Mouse (Mus musculus): ENCODE data around the gene Myo18a. TPM values are rescaled to one million over a fixed set of nuclear protein-coding genes. Genes with fewer than 3 reads are reported as not detected.
A peak's percentile ranks its signal among the peaks of the same experiment; 100 is the strongest.

The Myo18a gene
- polyA plus RNA-seq, 1 experiment from 2014 or later: 44.1 TPM

DNA sequence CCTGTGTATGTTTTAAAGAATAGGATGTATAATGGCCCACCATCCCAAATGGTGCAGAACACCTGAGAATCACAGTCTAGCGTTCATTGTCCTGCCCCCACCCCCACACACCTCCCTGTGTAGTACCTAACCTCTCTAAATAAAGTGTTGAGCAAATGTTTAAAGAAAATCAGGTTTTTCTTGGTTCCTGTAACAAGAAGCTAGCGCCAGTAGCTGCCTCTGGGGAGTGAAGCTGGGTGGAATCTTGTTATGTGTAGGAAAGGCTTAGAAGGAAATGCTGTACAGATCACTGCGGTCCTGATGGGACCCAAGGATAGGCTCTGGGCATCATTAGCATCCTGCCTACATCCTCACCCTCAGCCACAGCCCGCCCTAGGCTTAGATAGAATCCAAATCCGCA lies 138.3 kb downstream of the Myo18a start:
- H3K9me3 ChIP-seq (ENCODE audit: control insufficient read depth, low read length): no peaks in the 10 kb centered on the region

GRCm38 (mm10) chr11:77901775-77902355 lies 138.8 kb downstream of the Myo18a start:
- Histone ChIP-seq H3K4me2 (ENCODE audit: low read depth, low read length) (no peak overlapping the region), H3K27ac (replicated peaks; ENCODE audit: low read depth, low read length) (no peak overlapping the region), H3K9ac (ENCODE audit: low read depth, low read length) (no peak overlapping the region), H3K4me1 (ENCODE audit: control insufficient read depth, insufficient read depth, low read length) (peaks cover 23% of the 10 kb centered on the region), H3K9me3 (ENCODE audit: control insufficient read depth, low read length) (no peaks in the 10 kb centered on the region), H3K27me3 (replicated peaks; ENCODE audit: control insufficient read depth, insufficient read depth, low read length) (peaks cover 17% of the 10 kb centered on the region; the same call in 1 of the 2 replicates), H3K36me3 (ENCODE audit: control insufficient read depth, insufficient read depth, low read length) (no peaks in the 10 kb centered on the region), H3K4me3 (ENCODE audit: low read depth, low read length) (no peak overlapping the region)
- ATAC-seq (ENCODE audit: low read depth) (no peak; the same call in 1 of the 2 replicates), DNase-seq (ENCODE audit: low spot score) (no peak)
- 43% methylated on average over 8 of the region's 8 CpGs for WGBS

More for the DNA sequence above, 138.3 kb downstream of the Myo18a start:
- Histone ChIP-seq H3K9ac (ENCODE audit: low read depth, low read length) (no peak overlapping the region), H3K27ac (replicated peaks; ENCODE audit: low read depth, low read length) (no peak overlapping the region), H3K36me3 (ENCODE audit: control insufficient read depth, insufficient read depth, low read length) (no peaks in the 10 kb centered on the region), H3K4me1 (ENCODE audit: control insufficient read depth, insufficient read depth, low read length) (peaks cover 26% of the 10 kb centered on the region), H3K4me3 (ENCODE audit: low read depth, low read length) (no peak overlapping the region), H3K27me3 (replicated peaks; ENCODE audit: control insufficient read depth, insufficient read depth, low read length) (peaks cover 22% of the 10 kb centered on the region), H3K4me2 (ENCODE audit: low read depth, low read length) (no peak overlapping the region)
- ATAC-seq (ENCODE audit: low read depth) (no peak), DNase-seq (ENCODE audit: low spot score) (peak; percentile 27)
- 51% methylated on average over 5 of the region's 5 CpGs for WGBS

- no peak for DNase-seq (ENCODE audit: low spot score)
- ATAC-seq (ENCODE audit: low read depth): no peak
- Histone ChIP-seq H3K4me2 (ENCODE audit: low read depth, low read length) (no peak overlapping the region), H3K27me3 (replicated peaks; ENCODE audit: control insufficient read depth, insufficient read depth, low read length) (no peaks in the 10 kb centered on the region), H3K27ac (replicated peaks; ENCODE audit: low read depth, low read length) (no peak overlapping the region), H3K36me3 (ENCODE audit: control insufficient read depth, insufficient read depth, low read length) (no peaks in the 10 kb centered on the region), H3K9me3 (ENCODE audit: control insufficient read depth, low read length) (no peaks in the 10 kb centered on the region), H3K4me1 (ENCODE audit: control insufficient read depth, insufficient read depth, low read length) (peaks cover 19% of the 10 kb centered on the region), H3K4me3 (ENCODE audit: low read depth, low read length) (no peak overlapping the region), H3K9ac (ENCODE audit: low read depth, low read length) (no peak overlapping the region)
- 15% methylated on average over 3 of the region's 3 CpGs for WGBS
Measured at GRCm38 (mm10) chr11:77903761-77904160, 140.7 kb downstream of the Myo18a start.

DNA sequence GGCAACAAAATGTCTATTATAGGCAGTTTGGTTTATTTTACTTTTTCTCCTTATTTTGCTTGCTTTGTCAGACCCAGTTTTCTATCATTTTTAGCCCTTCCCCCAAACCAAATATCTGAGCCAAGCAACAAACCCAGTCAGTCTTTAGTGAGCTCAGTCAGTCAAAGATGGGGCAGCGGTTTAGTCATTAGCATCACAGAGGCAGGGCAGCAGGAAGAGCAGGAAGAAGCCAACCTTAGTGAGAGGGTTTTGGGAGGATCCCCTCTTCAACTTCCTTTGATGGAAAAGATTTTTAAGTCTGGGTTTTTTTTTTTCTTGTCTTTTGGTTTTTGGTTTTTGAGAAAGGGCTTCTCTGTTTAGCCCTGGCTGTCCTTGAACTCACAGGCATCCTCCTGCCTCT lies 141.7 kb downstream of the Myo18a start:
- Histone ChIP-seq H3K4me1 (ENCODE audit: control insufficient read depth, insufficient read depth, low read length) (peaks cover 19% of the 10 kb centered on the region), H3K27ac (replicated peaks; ENCODE audit: low read depth, low read length) (no peak overlapping the region), H3K27me3 (replicated peaks; ENCODE audit: control insufficient read depth, insufficient read depth, low read length) (no peaks in the 10 kb centered on the region; the same call in 1 of the 2 replicates), H3K9me3 (ENCODE audit: control insufficient read depth, low read length) (no peaks in the 10 kb centered on the region), H3K36me3 (ENCODE audit: control insufficient read depth, insufficient read depth, low read length) (no peaks in the 10 kb centered on the region), H3K4me3 (ENCODE audit: low read depth, low read length) (no peak overlapping the region), H3K9ac (ENCODE audit: low read depth, low read length) (no peak overlapping the region), H3K4me2 (ENCODE audit: low read depth, low read length) (no peak overlapping the region)
- WGBS: 38% methylated on average over 1 of the region's 1 CpGs
- ATAC-seq (ENCODE audit: low read depth) (no peak), DNase-seq (ENCODE audit: low spot score) (no peak)

DNA sequence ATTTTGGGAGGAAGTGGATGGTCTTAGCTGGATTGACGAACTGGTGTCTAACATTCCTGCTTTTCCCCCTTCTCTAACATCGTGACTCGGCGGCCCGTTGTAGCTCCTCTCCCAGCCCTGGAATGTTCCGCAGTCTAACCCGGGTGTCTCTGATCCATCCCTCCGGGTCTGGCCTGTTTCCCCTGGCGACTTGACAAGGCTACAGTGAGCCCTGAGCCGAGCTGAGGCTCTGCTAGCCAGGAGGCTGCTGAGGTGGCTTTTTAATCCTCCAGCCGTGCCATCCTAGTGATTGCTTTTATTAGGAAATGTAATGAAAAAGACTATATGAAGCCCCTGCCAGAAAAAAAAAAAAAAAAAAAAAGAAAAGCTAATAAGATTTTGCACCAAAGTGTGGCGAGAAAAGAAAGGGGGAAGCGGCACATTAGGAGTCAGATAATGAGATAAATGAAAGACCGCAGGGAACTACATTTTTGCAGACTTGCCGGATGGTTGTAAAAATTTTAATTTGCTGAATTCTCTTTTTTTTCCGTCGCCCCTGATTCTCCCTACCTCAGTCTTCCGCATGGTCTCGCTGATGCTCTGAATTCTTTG lies 143.1 kb downstream of the Myo18a start:
- Histone ChIP-seq H3K36me3 (ENCODE audit: control insufficient read depth, insufficient read depth, low read length) (no peaks in the 10 kb centered on the region), H3K27me3 (replicated peaks; ENCODE audit: control insufficient read depth, insufficient read depth, low read length) (no peaks in the 10 kb centered on the region; the same call in 1 of the 2 replicates), H3K9ac (ENCODE audit: low read depth, low read length) (0 out of 2 replicates have a peak overlapping the region, but pooled peaks have one; percentile 6), H3K4me2 (ENCODE audit: low read depth, low read length) (no peak overlapping the region), H3K4me1 (ENCODE audit: control insufficient read depth, insufficient read depth, low read length) (peaks cover 18% of the 10 kb centered on the region), H3K27ac (replicated peaks; ENCODE audit: low read depth, low read length) (no peak overlapping the region), H3K9me3 (ENCODE audit: control insufficient read depth, low read length) (no peaks in the 10 kb centered on the region), H3K4me3 (ENCODE audit: low read depth, low read length) (no peak overlapping the region)
- WGBS: 31% methylated on average over 19 of the region's 19 CpGs
- ATAC-seq (ENCODE audit: low read depth) (no peak), DNase-seq (ENCODE audit: low spot score) (no peak)

DNA sequence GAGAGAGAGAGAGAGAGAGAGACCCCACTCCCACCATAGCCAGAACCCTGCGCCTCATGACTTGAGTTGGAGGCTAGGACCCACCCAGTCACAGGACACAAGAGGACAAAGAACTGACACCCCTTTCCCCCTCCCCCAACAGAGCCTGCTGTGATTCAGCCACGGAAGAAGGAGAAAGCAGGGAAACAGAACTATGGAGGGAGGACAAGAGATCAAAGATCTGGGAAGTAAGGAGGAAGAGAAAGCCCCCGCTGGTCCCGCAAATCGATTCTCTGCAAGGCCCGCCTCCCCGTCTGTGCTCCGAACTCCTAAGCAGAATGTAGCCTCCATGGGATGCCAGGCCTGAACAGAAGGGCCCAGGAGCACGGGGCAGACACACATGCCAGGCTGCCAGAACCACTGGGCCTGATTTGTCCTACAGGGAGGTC lies 143.7 kb downstream of the Myo18a start:
- Histone ChIP-seq H3K4me2 (ENCODE audit: low read depth, low read length) (peak overlapping the region; percentile 28), H3K4me1 (ENCODE audit: control insufficient read depth, insufficient read depth, low read length) (peaks cover 13% of the 10 kb centered on the region), H3K36me3 (ENCODE audit: control insufficient read depth, insufficient read depth, low read length) (no peaks in the 10 kb centered on the region), H3K27ac (replicated peaks; ENCODE audit: low read depth, low read length) (no peak overlapping the region), H3K9me3 (ENCODE audit: control insufficient read depth, low read length) (no peaks in the 10 kb centered on the region), H3K4me3 (ENCODE audit: low read depth, low read length) (no peak overlapping the region), H3K9ac (ENCODE audit: low read depth, low read length) (0 out of 2 replicates have a peak overlapping the region, but pooled peaks have one; percentile 8), H3K27me3 (replicated peaks; ENCODE audit: control insufficient read depth, insufficient read depth, low read length) (no peaks in the 10 kb centered on the region; the same call in 1 of the 2 replicates)
- no peak for DNase-seq (ENCODE audit: low spot score)
- whole genome bisulfite sequencing: 16% methylated on average over 9 of the region's 9 CpGs
- no peak for ATAC-seq (ENCODE audit: low read depth)

DNA sequence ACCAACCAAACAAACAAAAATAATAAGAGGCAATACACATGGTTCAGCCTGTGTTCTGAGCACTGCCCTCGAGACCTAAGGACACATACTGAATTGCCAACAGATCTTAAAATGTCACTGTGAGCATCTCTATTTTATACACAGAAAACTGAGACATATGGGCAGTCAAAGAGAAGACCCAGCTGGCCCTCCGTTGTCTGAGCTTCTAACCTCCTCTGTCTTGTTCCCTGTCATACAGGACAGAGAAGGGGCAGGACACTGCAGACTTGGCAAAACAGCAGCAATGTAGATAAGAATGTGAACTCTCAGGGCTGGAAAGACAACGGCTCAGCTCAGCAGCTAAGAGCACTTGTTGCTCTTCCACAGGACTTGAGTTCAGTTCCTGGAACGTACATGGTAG lies 145.4 kb downstream of the Myo18a start:
- DNase-seq (ENCODE audit: low spot score) (no peak), ATAC-seq (ENCODE audit: low read depth) (no peak)
- Histone ChIP-seq H3K27me3 (replicated peaks; ENCODE audit: control insufficient read depth, insufficient read depth, low read length) (peaks cover 4% of the 10 kb centered on the region), H3K9me3 (ENCODE audit: control insufficient read depth, low read length) (no peaks in the 10 kb centered on the region), H3K27ac (replicated peaks; ENCODE audit: low read depth, low read length) (no peak overlapping the region), H3K36me3 (ENCODE audit: control insufficient read depth, insufficient read depth, low read length) (no peaks in the 10 kb centered on the region), H3K4me2 (ENCODE audit: low read depth, low read length) (no peak overlapping the region), H3K9ac (ENCODE audit: low read depth, low read length) (no peak overlapping the region), H3K4me3 (ENCODE audit: low read depth, low read length) (no peak overlapping the region), H3K4me1 (ENCODE audit: control insufficient read depth, insufficient read depth, low read length) (peaks cover 9% of the 10 kb centered on the region)
- 77% methylated on average over 4 of the region's 4 CpGs for WGBS

GRCm38 (mm10) chr11:77909376-77909775 lies 146.3 kb downstream of the Myo18a start:
- Histone ChIP-seq H3K36me3 (ENCODE audit: control insufficient read depth, insufficient read depth, low read length) (no peaks in the 10 kb centered on the region), H3K9ac (ENCODE audit: low read depth, low read length) (no peak overlapping the region), H3K27me3 (replicated peaks; ENCODE audit: control insufficient read depth, insufficient read depth, low read length) (peaks cover 13% of the 10 kb centered on the region), H3K4me1 (ENCODE audit: control insufficient read depth, insufficient read depth, low read length) (peaks cover 9% of the 10 kb centered on the region), H3K9me3 (ENCODE audit: control insufficient read depth, low read length) (no peaks in the 10 kb centered on the region), H3K4me2 (ENCODE audit: low read depth, low read length) (no peak overlapping the region), H3K27ac (replicated peaks; ENCODE audit: low read depth, low read length) (no peak overlapping the region), H3K4me3 (ENCODE audit: low read depth, low read length) (no peak overlapping the region)
- WGBS: 32% methylated on average over 5 of the region's 5 CpGs
- no peak for ATAC-seq (ENCODE audit: low read depth)
- DNase-seq (ENCODE audit: low spot score): no peak

GRCm38 (mm10) chr11:77909776-77910175 lies 146.7 kb downstream of the Myo18a start:
- Histone ChIP-seq H3K36me3 (ENCODE audit: control insufficient read depth, insufficient read depth, low read length) (no peaks in the 10 kb centered on the region), H3K27ac (replicated peaks; ENCODE audit: low read depth, low read length) (no peak overlapping the region), H3K27me3 (replicated peaks; ENCODE audit: control insufficient read depth, insufficient read depth, low read length) (peaks cover 17% of the 10 kb centered on the region), H3K4me2 (ENCODE audit: low read depth, low read length) (no peak overlapping the region), H3K4me3 (ENCODE audit: low read depth, low read length) (no peak overlapping the region), H3K9ac (ENCODE audit: low read depth, low read length) (no peak overlapping the region), H3K9me3 (ENCODE audit: control insufficient read depth, low read length) (no peaks in the 10 kb centered on the region), H3K4me1 (ENCODE audit: control insufficient read depth, insufficient read depth, low read length) (peaks cover 13% of the 10 kb centered on the region)
- 20% methylated on average over 6 of the region's 6 CpGs for WGBS
- DNase-seq (ENCODE audit: low spot score): no peak
- no peak for ATAC-seq (ENCODE audit: low read depth)
